Mouse (Mus musculus): ENCODE results near the gene Eef1akmt4. TPM values are rescaled to one million over a fixed set of nuclear protein-coding genes. Genes with fewer than 3 reads are reported as not detected.

Eef1akmt4 gene
- 16.2 and 24.2 TPM in 2 replicates for polyA plus RNA-seq (2012; rRNA removed; ENCODE audit: low replicate concordance)

DNA sequence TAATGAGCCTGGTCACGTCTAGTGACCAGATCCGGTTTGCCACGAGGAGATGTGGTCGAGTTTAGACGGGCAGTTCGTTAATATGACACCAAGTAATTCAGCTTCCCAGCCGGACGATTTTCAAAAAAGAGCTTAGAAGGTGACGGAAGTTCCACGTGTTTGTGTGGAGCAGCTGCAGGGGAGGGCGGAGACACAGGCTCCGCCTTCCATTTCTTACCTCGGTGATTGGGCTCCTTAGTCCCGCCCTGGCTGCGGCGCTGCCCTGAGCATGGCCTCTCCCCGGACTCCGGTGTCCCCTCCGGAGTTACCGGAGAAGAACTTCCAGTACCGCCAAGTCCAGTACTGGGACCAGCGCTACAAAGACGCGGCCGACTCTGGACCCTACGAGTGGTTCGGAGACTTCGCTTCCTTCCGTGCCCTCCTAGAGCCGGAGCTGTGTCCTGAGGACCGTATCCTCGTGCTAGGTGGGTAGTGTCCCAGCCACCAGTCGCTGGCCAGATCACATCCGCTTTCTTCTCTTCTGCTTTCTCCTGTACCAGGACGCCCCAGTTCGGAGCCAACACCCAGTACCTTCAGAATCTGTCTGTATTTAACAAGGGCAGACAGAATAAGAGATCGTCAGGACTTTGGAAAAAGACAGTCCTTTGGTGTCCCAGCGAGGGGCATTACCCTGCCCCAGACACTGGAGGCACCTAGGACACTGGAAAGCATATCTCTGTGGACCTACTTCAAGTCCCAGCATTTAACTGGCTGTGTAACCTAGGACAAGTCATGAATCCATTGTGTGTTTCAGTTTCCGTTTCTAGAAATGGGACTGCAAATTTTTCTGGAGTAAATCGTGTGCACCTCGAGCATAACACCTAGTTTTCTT is at the start of gene Eef1akmt4, which contains the start of the genes Gm49333 and Alg3:
Eef1akmt4 (plus strand) TSS at position 237 of the 871 bp plus-strand sequence.
Gm49333 (plus strand) TSS at position 254 of the 871 bp plus-strand sequence.
Alg3 (minus strand) TSS at position 379 of the 871 bp plus-strand sequence.

GRCm38 (mm10) chr16:20589366-20589938 is 21.9 kb upstream of the Eef1akmt4 start, which contains the start of gene Vwa5b2:
Gene Vwa5b2 (plus strand): TSS chr16:20589471.

DNA sequence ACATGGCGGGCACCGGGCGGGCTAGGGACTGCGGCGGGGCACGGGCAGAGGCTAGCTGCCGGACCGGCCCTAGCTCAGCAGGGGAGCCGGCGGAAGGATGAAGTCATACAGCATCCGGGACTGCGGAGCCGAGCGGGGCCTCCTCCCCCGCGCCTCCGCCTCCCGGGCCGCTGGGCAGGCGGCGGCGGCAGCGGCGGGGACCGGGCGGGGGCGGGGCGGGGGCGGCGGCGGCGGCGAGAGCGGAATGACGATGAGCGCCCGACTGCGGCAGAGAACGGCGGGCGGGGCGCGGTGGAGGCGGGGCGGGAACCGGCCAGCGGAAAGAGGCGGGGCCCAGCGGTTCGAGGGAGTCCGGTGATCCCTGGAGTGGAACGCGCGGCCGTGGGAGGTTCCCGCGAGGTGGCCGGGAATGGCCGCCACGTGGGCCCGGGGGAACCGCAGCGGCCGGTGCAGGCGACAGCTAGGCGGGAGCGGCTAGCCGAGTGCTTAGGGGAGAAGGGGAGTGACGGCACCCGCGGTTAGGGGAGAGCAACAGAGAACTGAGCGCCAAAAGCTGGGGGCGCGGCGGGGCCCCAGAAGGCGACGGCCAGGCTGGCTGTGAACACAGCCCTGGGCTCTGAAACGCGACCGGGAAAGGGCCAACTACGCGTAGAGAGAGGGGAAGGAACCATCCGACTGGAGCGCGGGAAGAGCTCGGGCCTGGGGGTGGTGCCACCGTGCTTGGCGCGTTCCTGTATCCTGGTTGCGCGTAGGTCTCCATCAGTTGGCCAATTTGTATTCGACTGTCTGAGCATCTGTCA is 10.0 kb downstream of the Eef1akmt4 start, which contains the start of gene Camk2n2:
Camk2n2 (minus strand) TSS at position 97 of the 800 bp plus-strand sequence.

DNA sequence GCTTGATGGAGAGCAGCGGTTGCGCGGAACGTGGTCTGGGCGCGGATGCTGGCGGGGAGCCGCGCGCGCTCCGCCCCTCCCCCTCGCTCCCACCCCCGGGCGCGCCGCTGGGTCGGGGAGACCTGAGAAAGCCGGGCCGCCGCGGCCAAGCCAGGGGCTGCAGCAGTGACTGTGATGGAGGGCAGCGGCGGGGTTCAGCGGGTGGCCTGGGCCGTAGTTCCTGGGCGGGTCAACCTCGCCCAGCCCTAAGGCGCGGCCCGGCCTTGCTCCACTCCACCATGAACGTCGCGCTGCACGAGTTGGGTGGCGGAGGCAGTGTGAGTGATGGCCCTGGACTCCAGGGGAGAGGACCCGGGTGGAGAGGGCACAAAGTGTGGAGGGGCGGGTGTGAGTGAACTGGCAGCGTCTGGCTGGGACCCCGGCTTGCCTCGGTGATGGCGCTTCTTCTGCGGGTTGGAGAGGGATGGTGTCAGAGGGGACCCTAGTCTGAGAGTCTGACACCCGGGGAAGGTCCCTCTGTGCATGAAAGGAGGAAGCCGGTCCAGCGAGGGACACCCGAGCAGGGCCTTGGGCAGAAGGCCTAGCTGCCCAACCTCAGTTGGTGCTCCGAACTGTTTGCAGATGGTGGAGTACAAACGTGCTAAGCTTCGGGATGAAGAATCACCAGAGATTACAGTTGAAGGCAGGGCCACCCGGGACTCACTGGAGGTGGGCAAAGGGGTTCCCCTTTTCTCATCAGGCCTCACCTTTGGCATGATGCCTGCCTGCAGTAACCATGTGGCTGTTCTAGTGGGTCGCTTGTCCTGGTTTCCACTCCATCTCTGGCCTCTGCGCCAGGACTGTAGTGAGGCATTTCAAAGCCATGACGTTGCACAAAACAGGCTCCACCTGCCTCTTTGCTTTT is 18.6 kb downstream of the Eef1akmt4 start, which contains the start of gene Ece2:
Ece2 (plus strand) TSS at position 98 of the 904 bp plus-strand sequence.

GRCm38 (mm10) chr16:20651076-20651946 is 39.9 kb downstream of the Eef1akmt4 start, which contains the start of gene Psmd2:
Gene Psmd2 (plus strand): TSS chr16:20651652.

DNA sequence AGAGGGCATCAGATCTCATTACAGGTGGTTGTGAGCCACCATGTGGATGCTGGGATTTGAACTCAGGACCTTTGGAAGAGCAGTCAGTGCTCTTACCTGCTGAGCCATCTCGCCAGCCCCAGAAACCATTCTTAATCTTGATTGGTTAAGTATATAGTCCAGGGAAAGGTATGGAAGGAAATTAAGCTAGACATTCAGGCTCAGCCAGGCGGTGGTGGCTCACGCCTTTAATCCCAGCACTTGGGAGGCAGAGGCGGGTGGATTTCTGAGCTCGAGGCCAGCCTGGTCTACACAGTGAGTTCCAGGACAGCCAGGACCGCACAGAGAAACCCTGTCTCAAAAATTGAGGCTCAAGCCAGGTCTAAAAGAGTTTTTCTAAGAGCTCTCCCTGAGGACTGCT is 56.6 kb downstream of the Eef1akmt4 start, which contains the start of gene Eif4g1:
Eif4g1 (plus strand) TSS at position 301 of the 400 bp plus-strand sequence.

Other genes with a start within 250 kb of the Eef1akmt4 start
- 158 and 202 TPM in 2 replicates for gene Abcc5, start 185.2 kb upstream of the Eef1akmt4 start, polyA plus RNA-seq (2012; rRNA removed; ENCODE audit: low replicate concordance)
- 33.5 and 37.2 TPM in 2 replicates for gene Eif2b5, start 112.8 kb upstream of the Eef1akmt4 start, polyA plus RNA-seq (2012; rRNA removed; ENCODE audit: low replicate concordance)
- 18.9 and 58.4 TPM in 2 replicates for gene Dvl3, start 94.6 kb upstream of the Eef1akmt4 start, polyA plus RNA-seq (2012; rRNA removed; ENCODE audit: low replicate concordance)
- gene Ap2m1, start 76.1 kb upstream of the Eef1akmt4 start, polyA plus RNA-seq (2012; rRNA removed; ENCODE audit: low replicate concordance), result 366 and 507 TPM in 2 replicates
- 43.3 and 60.9 TPM in 2 replicates for gene Abcf3, start 63.0 kb upstream of the Eef1akmt4 start, polyA plus RNA-seq (2012; rRNA removed; ENCODE audit: low replicate concordance)
- gene Vwa5b2, start 22.1 kb upstream of the Eef1akmt4 start, polyA plus RNA-seq (2012; rRNA removed; ENCODE audit: low replicate concordance), result 0.03 and 1.3 TPM in 2 replicates
- gene Gm49333, start within 50 bp of the Eef1akmt4 start, polyA plus RNA-seq (2012; rRNA removed; ENCODE audit: low replicate concordance), result not detected in 2 replicates
- gene Alg3, start 142 bp downstream of the Eef1akmt4 start, polyA plus RNA-seq (2012; rRNA removed; ENCODE audit: low replicate concordance), result 23.0 and 32.9 TPM in 2 replicates
- gene Camk2n2, start 9.7 kb downstream of the Eef1akmt4 start, polyA plus RNA-seq (2012; rRNA removed; ENCODE audit: low replicate concordance), result 6.2 and 7.9 TPM in 2 replicates
- gene Ece2, start 18.2 kb downstream of the Eef1akmt4 start, polyA plus RNA-seq (2012; rRNA removed; ENCODE audit: low replicate concordance), result 0.69 and 17.0 TPM in 2 replicates
- gene Psmd2, start 40.1 kb downstream of the Eef1akmt4 start, polyA plus RNA-seq (2012; rRNA removed; ENCODE audit: low replicate concordance), result 122 and 129 TPM in 2 replicates
- gene Eif4g1, start 56.7 kb downstream of the Eef1akmt4 start, polyA plus RNA-seq (2012; rRNA removed; ENCODE audit: low replicate concordance), result 409 and 459 TPM in 2 replicates
- gene Fam131a, start 81.6 kb downstream of the Eef1akmt4 start, polyA plus RNA-seq (2012; rRNA removed; ENCODE audit: low replicate concordance), result 7.6 and 18.4 TPM in 2 replicates
- 14.3 and 27.0 TPM in 2 replicates for gene Polr2h, start 106.1 kb downstream of the Eef1akmt4 start, polyA plus RNA-seq (2012; rRNA removed; ENCODE audit: low replicate concordance)
- 11.8 and 49.4 TPM in 2 replicates for gene Clcn2, start 106.2 kb downstream of the Eef1akmt4 start, polyA plus RNA-seq (2012; rRNA removed; ENCODE audit: low replicate concordance)
- gene Chrd, start 121.5 kb downstream of the Eef1akmt4 start, polyA plus RNA-seq (2012; rRNA removed; ENCODE audit: low replicate concordance), result 13.6 and 27.1 TPM in 2 replicates
- gene Thpo, start 122.9 kb downstream of the Eef1akmt4 start, polyA plus RNA-seq (2012; rRNA removed; ENCODE audit: low replicate concordance), result 4.2 and 5.3 TPM in 2 replicates

Data from subcutaneous adipose tissue, adult 2 months (tissue).